Mouse (Mus musculus) intestine, embryonic 16.5 days (tissue): ENCODE results near the gene B430306N03Rik. TPM values are rescaled to one million over a fixed set of nuclear protein-coding genes. Genes with fewer than 3 reads are reported as not detected.
A peak's percentile ranks its signal among the peaks of the same experiment; 100 is the strongest.
"Not testable (repeated sequence)": the region's sequence is repeated elsewhere in the genome, so short reads cannot be mapped to it uniquely, and the experiment has no call there.

Source experiments
- ATAC-seq: fragments of 200-750 bp; cut with Nextera tagmentation; 2 replicates; pipeline ENCODE4 v1.8.0; 2017; ENCODE audit warnings: moderate TSS enrichment, moderate library complexity
- H3K27ac ChIP-seq: fragments of 300-500 bp; sonication (generic); 2 replicates; pipeline ENCODE4 v1.5.1; 2014; ENCODE audit warnings: mild to moderate bottlenecking, low read length
- H3K27me3 ChIP-seq: fragments of 300-500 bp; sonication (generic); replicated peaks from 2 replicates; pipeline ENCODE4 v1.6.1; 2014; ENCODE audit warnings: low read length, control low read depth, mixed read lengths; ENCODE audit not compliant: control insufficient read depth, insufficient read depth
- H3K36me3 ChIP-seq: fragments of 300-500 bp; sonication (generic); 2 replicates; pipeline ENCODE4 v1.6.1; 2014; ENCODE audit warnings: low read length, control low read depth; ENCODE audit not compliant: control insufficient read depth, insufficient read depth
- H3K4me1 ChIP-seq: fragments of 300-500 bp; sonication (generic); 2 replicates; pipeline ENCODE4 v1.6.1; 2014; ENCODE audit warnings: low read length, control low read depth, mixed read lengths; ENCODE audit not compliant: control insufficient read depth, insufficient read depth
- H3K4me2 ChIP-seq: fragments of 300-500 bp; sonication (generic); 2 replicates; pipeline ENCODE4 v1.6.1; 2014; ENCODE audit warnings: low read depth, low read length, control low read depth
- H3K4me3 ChIP-seq: fragments of 300-500 bp; sonication (generic); 2 replicates; pipeline ENCODE4 v1.5.1; 2014; ENCODE audit warnings: mild to moderate bottlenecking, low read length
- H3K9ac ChIP-seq: fragments of 300-500 bp; sonication (generic); 2 replicates; pipeline ENCODE4 v1.6.1; 2014; ENCODE audit warnings: low read depth, low read length
- H3K9me3 ChIP-seq: fragments of 300-500 bp; sonication (generic); 2 replicates; pipeline ENCODE4 v1.6.1; 2016; ENCODE audit warnings: low read length, control low read depth; ENCODE audit not compliant: control insufficient read depth
- WGBS: fragments of 180-500 bp; shearing (Covaris S2); extraction: QIAGEN DNeasy Blood & Tissue Kit; methylation state at CpG from one replicate; pipeline ENCODE4 v1.1.7; 2014; 5-methylcytosine and 5-hydroxymethylcytosine counted together
- polyA plus RNA-seq: library from polyadenylated mRNA; unstranded; fragments of >200 nt; fragmentation: Nextera tagmentation; extraction: Ambion mirVana; gene quantifications from 2 replicates; pipeline ENCODE4 v1.2.1, GENCODE M21; 2015

Gene B430306N03Rik
- polyA plus RNA-seq, result 0.44 and 0.59 TPM in 2 replicates

DNA sequence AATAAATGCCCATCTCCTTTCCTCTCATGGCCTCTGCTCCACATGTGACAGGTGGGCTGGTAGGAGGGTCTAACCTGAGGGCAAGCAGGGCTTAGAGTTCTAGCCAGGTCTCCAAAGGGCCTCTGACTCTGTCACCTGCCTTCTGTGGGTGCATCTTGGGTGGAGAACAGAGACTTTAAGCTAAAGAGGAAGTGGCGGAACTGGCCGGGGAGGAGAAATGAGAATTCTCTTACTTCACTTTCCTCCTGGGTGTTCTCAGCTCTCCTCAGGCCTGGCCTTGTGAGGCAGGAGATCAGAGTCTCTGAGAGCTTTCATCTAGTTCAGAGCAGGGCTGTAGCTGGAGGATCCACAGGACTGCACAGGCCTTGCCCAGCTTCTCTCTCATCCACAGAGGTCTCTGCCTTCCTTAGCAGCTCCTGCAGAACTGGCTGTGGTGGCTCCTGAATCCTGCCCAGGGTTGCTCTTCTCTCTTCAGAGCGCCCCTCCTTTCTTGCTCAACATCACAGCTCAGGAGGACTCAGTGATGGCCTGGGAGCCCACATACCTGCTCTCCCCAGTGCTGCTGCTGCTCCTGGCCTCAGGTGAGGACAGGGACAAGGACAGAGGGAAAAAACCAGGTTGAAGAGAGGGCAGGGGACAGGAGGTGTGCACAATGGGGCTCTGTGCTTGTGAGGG is at the start of gene B430306N03Rik:
B430306N03Rik (plus strand) TSS at position 237 of the 675 bp plus-strand sequence.
- not testable (repeated sequence) for H3K9me3 ChIP-seq, ATAC-seq, H3K4me1 ChIP-seq, H3K4me2 ChIP-seq, H3K36me3 ChIP-seq, H3K9ac ChIP-seq, H3K27me3 ChIP-seq, H3K4me3 ChIP-seq, H3K27ac ChIP-seq
- 83% methylated on average over 3 of the region's 3 CpGs for WGBS

DNA sequence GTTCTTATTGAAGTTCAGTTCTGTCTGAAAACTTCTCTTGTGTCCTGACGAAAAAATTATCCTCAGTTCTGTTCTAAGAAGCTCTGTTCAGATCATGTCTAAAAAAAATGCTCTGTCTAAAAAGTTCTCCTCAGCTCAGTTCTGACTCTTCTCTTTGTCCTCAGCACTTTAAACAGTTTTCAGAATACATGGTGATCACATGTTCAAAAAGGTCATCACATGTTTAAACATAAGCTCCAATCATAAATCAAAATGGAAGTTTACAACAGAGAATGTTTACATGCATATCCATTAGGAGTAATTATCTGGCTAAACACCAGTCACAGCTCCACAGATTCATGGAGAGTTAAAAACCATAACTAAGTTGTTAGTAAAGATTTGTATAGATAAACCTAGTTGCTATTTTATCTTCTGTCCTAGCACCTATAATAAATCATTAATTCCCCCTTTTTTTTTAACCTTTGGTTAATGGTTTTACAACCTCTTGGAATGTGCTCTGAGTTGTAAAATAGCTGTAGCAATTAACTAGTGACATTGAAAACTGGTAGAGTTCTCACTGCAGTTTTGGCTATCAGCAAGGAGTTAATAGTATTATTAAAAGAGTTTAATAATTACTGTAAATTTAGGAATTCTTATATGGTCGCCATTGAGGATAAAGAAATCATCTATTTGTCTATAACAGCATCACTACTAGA is 49.2 kb upstream of the B430306N03Rik start:
- Histone ChIP-seq H3K4me2 (no peak overlapping the region), H3K9me3 (no peaks in the 10 kb centered on the region), H3K9ac (no peak overlapping the region), H3K27ac (peak overlapping the region; percentile 65), H3K27me3 (no peaks in the 10 kb centered on the region), H3K36me3 (no peaks in the 10 kb centered on the region), H3K4me1 (peaks cover 13% of the 10 kb centered on the region), H3K4me3 (no peak overlapping the region)
- 14% methylated on average over 2 of the region's 2 CpGs for WGBS
- ATAC-seq, result peak; percentile 62

GRCm38 (mm10) chr17:48267591-48267990 is 48.4 kb upstream of the B430306N03Rik start:
- H3K4me1 ChIP-seq, result peaks cover 16% of the 10 kb centered on the region
- H3K9ac ChIP-seq, result no peak overlapping the region
- no peak overlapping the region for H3K27ac ChIP-seq
- peak; percentile 56; the same call in 1 of the 2 replicates for ATAC-seq
- no peaks in the 10 kb centered on the region for H3K9me3 ChIP-seq
- H3K36me3 ChIP-seq, result no peaks in the 10 kb centered on the region
- H3K4me2 ChIP-seq, result no peak overlapping the region
- WGBS, result 55% methylated on average over 1 of the region's 1 CpGs
- no peak overlapping the region for H3K4me3 ChIP-seq
- no peaks in the 10 kb centered on the region for H3K27me3 ChIP-seq

- no peak for ATAC-seq
- Histone ChIP-seq H3K36me3 (no peaks in the 10 kb centered on the region), H3K4me1 (peaks cover 17% of the 10 kb centered on the region), H3K27ac (no peak overlapping the region), H3K4me2 (no peak overlapping the region), H3K4me3 (no peak overlapping the region), H3K27me3 (no peaks in the 10 kb centered on the region), H3K9me3 (no peaks in the 10 kb centered on the region), H3K9ac (no peak overlapping the region)
Measured at GRCm38 (mm10) chr17:48268276-48268675, 47.7 kb upstream of the B430306N03Rik start.

- no peak for ATAC-seq
Measured at GRCm38 (mm10) chr17:48269833-48270232, 46.1 kb upstream of the B430306N03Rik start.

DNA sequence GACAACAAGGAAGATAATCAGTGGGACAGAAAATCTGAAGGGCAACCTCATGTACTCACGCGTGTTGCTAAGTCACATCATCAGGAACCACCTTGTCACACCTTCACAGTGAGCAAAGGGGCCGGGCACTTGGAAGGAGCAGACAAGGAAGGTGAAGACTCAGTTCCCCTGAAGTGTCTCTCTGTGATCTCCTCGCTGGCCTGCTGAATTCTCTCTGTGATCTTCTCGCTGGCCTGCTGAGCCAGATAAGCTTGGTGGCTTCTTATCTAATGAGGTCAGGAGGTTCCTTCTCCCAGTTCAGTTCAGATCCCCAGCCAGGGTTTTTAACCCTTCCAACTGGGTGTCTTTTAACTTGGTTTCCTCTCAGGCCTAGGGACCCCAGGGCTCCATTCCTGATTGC is 43.8 kb upstream of the B430306N03Rik start:
- peak overlapping the region; percentile 85 for H3K27ac ChIP-seq
- WGBS, result 58% methylated on average over 5 of the region's 5 CpGs
- peak overlapping the region; percentile 42 for H3K4me2 ChIP-seq
- no peaks in the 10 kb centered on the region for H3K27me3 ChIP-seq
- H3K9me3 ChIP-seq, result no peaks in the 10 kb centered on the region
- H3K9ac ChIP-seq, result 0 out of 2 replicates have a peak overlapping the region, but pooled peaks have one; percentile 37
- H3K36me3 ChIP-seq, result no peaks in the 10 kb centered on the region
- ATAC-seq, result peak; percentile 78
- peaks cover 6% of the 10 kb centered on the region; the same call in 1 of the 2 replicates for H3K4me1 ChIP-seq
- H3K4me3 ChIP-seq, result peak overlapping the region; percentile 18

More at GRCm38 (mm10) chr17:48269833-48270232, 46.1 kb upstream of the B430306N03Rik start:
- Histone ChIP-seq H3K9ac (no peak overlapping the region), H3K27ac (no peak overlapping the region), H3K4me1 (peaks cover 17% of the 10 kb centered on the region), H3K4me2 (no peak overlapping the region), H3K27me3 (no peaks in the 10 kb centered on the region), H3K36me3 (no peaks in the 10 kb centered on the region), H3K4me3 (no peak overlapping the region), H3K9me3 (no peaks in the 10 kb centered on the region)
- WGBS, result 70% methylated on average over 4 of the region's 4 CpGs

- Histone ChIP-seq H3K9me3 (no peaks in the 10 kb centered on the region), H3K4me1 (peaks cover 3% of the 10 kb centered on the region; the same call in 1 of the 2 replicates), H3K36me3 (no peaks in the 10 kb centered on the region), H3K27ac (peak overlapping the region; percentile 85), H3K4me3 (peak overlapping the region; percentile 18), H3K4me2 (peak overlapping the region; percentile 42), H3K9ac (0 out of 2 replicates have a peak overlapping the region, but pooled peaks have one; percentile 37), H3K27me3 (no peaks in the 10 kb centered on the region)
- peak; percentile 77 for ATAC-seq
- WGBS, result 55% methylated on average over 4 of the region's 4 CpGs
Measured at GRCm38 (mm10) chr17:48272598-48272997, 43.3 kb upstream of the B430306N03Rik start.

GRCm38 (mm10) chr17:48274098-48274497 is 41.8 kb upstream of the B430306N03Rik start:
- Histone ChIP-seq H3K27ac (no peak overlapping the region), H3K27me3 (no peaks in the 10 kb centered on the region), H3K4me1 (peaks cover 3% of the 10 kb centered on the region; the same call in 1 of the 2 replicates), H3K4me3 (no peak overlapping the region), H3K9ac (no peak overlapping the region), H3K4me2 (no peak overlapping the region), H3K36me3 (no peaks in the 10 kb centered on the region), H3K9me3 (no peaks in the 10 kb centered on the region)
- no peak for ATAC-seq
- 90% methylated on average over 4 of the region's 4 CpGs for WGBS

DNA sequence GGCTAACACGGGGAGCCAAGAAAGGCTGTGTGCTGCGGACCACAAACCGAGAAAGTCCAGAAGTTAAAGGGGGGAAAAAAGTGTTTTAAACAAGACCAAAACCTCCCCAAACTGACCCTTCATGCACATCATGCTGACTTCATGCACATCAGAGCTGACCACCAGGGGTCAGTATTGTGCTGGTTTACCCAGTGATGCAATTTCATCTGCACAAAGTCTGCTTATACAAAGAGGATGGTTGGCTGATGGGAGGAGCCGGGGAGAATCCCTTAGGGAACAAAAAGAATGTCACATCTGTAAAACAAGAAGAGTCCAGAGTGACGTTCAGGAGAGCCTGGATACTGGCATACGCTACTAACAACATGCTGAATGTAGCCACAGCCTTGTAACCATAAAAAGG is 41.1 kb upstream of the B430306N03Rik start:
- no peak overlapping the region for H3K9ac ChIP-seq
- no peak overlapping the region for H3K4me2 ChIP-seq
- peak; percentile 37; the same call in 1 of the 2 replicates for ATAC-seq
- no peak overlapping the region for H3K4me3 ChIP-seq
- no peaks in the 10 kb centered on the region for H3K27me3 ChIP-seq
- peaks cover 3% of the 10 kb centered on the region; the same call in 1 of the 2 replicates for H3K4me1 ChIP-seq
- no peaks in the 10 kb centered on the region for H3K36me3 ChIP-seq
- WGBS, result 39% methylated on average over 6 of the region's 6 CpGs
- H3K27ac ChIP-seq, result no peak overlapping the region
- no peaks in the 10 kb centered on the region for H3K9me3 ChIP-seq
